Mouse (Mus musculus): ENCODE results near the gene Atg9a.

DNA sequence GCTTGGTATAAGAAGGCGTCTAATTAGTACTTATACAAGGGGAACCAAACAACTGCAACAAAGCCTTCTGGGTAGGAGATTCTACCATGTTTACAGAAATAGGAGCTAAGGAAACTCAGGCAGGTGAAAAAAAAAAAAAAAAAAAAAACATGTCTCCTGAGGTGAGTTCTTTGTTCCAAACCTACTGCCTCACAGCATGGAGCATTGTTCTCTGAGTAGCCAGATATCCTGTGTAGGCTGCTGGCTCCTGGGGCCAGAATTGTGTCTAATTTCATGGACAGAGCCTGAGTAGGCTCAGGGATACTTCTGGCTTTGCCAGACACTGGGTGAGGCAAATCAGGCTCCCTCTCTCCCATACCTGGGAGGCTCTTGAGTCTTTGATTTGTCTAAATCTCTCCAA is 35.7 kb upstream of the Atg9a start:
- TF ChIP-seq CTCF (IDR thresholded peaks at IDR 0.05; ENCODE audit: low read depth, low read length) (no peak), POLR2A (IDR thresholded peaks at IDR 0.05; ENCODE audit: insufficient read depth, low read length) (no peak), EP300 (IDR thresholded peaks at IDR 0.05; ENCODE audit: insufficient read depth, low read depth, low read length) (no peak)

Data from ES-Bruce4 (cell line).